Mouse (Mus musculus): ENCODE measurements around the gene Pik3cb.

The Pik3cb gene

DNA sequence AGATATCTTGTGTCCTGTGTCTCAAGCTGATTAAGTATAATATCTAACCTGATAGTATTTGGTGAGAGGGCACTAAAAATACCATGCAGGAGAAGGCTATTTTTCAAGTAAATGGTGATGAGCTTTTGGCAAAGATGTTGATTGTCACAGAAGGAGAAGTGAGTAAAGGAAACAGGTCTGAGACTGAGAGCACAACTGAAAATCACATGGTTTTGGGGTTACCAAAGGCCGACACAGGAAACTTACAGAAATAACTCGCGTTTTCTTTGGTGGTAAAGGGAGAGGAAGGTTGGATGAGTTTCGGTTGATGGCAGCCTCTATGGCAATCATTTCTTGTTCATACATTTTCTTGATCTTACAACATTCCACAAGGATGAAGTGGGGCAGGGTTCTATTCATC, 50.5 kb downstream of the Pik3cb start:
- DNase-seq (ENCODE audit: low read depth in 2 of 2, low spot score in 2 of 2): no peak

DNA sequence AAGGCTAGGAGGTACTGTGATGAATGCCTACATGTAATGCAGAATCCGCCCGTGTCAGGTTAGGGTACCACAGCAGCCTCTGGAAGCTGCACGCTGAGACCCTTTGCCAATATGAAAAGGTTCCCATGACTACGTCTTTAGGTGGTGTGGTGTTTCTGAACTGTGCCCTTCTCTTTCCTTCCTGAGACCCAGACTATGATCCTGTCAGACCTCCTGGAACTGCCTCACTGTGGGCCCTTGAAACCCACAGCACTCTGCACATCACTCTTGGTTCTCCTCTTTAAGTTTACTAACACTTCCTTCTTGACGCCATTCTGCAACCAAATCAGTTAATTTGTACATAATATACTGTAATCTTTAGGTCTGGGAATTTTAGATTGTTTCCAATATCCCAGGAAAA, 58.7 kb downstream of the Pik3cb start:
- DNase-seq (ENCODE audit: low read depth in 2 of 2, low spot score in 2 of 2): no peak

DNA sequence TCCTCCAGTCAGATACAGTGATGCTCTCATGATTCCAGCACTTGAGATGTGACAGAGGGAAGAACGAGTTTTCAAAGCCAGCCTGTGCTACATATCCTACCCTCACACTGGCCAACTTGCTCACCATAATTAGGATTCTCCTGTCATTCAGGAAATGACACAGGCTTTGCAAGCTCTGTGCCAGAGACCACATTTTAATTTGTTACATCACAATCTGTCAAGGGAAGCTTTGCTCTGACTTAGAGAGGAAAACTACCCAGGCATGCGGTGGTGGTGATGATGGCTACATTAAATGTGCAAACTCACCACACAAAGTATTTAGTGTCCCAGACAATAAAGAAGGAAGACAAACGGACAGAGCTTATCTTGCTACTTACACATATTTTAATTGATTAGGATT, 59.1 kb downstream of the Pik3cb start:
- no peak for DNase-seq (ENCODE audit: low read depth in 2 of 2, low spot score in 2 of 2)

DNA sequence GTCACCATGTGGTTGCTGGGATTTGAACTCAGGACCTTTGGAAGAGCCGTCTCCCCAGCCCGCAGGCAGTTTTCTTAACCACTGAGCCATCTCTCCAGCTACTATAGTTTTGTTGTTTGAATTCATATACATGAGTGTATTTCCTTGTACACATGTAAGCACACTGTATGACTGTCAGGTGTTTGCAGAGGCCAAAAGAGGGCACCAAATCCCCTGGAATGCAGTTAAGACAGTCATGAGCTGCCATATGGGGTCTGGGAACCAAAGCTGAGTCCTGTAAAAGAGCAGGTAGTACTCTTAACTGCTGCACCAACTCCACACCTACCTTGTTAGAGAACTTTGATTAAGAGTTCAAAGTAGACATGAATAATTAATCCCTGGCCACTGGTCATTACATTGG, 59.8 kb downstream of the Pik3cb start:
- DNase-seq (ENCODE audit: low read depth in 2 of 2, low spot score in 2 of 2): no peak

DNA sequence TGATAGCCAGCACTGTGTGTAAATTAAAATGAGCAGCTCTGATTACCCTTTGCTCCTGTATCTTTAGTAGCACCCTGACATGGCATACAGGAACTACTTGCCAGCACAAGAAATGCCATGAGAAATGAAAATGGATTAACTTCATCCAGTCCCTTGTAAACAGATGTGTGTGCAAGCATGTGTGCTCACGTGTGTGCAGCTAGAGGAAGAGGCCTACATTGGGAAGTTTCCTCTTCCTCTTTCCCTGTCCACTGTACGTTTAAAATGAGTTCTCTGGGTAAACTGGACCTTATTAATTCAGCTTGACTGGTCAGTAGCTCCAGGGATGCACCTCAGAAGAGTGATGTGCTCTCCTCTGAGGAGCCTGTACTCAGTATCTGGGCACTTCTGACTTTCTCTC, 66.0 kb downstream of the Pik3cb start:
- no peak for DNase-seq (ENCODE audit: low read depth in 2 of 2, low spot score in 2 of 2)

DNA sequence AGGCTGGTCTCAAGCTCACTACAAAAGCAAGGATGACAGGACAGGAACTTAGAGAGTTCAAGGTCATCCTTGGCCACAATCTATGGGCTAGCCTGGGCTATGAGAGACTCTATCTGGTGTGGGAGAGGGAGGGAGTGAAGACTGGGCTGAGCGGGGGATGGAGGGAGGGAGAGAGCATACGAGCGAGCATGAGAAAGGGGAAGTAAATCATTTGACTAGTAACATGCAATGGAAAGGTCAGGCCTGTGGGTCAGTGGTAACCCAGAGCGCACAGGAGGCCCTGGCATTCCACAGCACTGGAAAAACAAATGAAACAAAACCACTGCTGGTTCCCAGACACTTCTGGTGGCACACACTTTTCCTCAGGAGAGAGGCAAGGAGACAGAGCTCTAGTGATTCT, 67.9 kb downstream of the Pik3cb start:
- DNase-seq (ENCODE audit: low read depth in 2 of 2, low spot score in 2 of 2): no peak

DNA sequence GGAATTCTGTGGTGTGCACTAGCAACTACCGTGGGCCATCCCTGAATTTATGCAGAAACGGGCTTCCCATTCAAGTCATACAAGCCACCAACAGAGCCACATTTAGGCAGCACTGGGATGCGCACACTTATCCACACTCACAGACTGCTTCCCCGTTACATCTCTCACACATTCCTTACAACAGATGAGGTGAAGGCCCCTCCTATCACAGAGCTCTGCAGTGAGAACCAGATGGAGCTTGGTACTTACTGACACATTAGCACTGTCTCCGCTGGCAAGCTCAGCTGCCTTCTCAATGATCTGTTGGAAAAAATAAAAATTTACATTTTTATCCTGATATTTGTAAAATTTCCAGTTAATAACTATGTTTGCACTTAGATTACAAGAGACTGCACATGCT, 75.1 kb downstream of the Pik3cb start:
- no peak for DNase-seq (ENCODE audit: low read depth in 2 of 2, low spot score in 2 of 2)

DNA sequence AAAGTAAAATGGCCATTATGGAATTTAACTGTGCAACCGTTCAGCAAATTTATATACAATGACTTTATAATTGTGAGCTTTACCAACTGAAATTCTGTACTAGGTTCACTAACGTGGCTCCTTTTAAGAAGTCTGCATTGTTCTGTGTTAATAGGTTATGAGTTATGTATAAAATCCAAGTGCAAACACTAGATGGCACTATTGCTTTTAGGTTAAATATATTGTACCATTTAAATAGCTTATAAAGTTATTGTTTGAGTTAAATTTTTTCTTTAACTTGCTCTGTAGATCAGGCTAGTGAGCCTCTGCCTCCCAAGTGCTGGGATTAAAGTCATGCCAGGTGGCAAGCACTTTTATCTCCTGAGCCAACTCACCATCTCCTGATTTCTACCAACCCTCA, 76.2 kb downstream of the Pik3cb start:
- DNase-seq (ENCODE audit: low read depth in 2 of 2, low spot score in 2 of 2): peak in 1 of 2 experiments; percentile 3

DNA sequence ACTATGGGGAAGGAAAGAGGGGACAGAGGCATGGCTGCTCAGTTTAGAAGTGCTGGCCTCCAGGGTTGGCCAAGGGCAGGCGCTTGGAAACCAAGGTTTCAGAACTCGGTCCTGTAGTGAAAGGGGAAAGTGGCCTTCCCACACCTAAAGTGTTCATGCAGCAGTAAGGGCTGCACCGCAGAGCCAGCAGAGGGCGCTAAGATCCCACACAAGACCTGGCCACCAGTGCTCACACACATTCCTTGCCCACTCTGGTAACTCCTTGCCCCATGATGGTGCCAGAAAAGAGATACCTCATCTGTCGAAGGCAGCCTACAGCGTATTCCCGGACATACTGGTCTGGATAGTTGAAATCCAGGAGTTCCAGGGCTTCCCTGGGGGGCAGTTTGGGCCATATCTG, 77.9 kb downstream of the Pik3cb start:
- peak; percentile 42 to 58 for DNase-seq (ENCODE audit: low read depth in 2 of 2, low spot score in 2 of 2)

- DNase-seq (ENCODE audit: low read depth in 2 of 2, low spot score in 2 of 2): no peak
Measured at GRCm38 (mm10) chr9:99057751-99058150, 82.7 kb downstream of the Pik3cb start.

DNA sequence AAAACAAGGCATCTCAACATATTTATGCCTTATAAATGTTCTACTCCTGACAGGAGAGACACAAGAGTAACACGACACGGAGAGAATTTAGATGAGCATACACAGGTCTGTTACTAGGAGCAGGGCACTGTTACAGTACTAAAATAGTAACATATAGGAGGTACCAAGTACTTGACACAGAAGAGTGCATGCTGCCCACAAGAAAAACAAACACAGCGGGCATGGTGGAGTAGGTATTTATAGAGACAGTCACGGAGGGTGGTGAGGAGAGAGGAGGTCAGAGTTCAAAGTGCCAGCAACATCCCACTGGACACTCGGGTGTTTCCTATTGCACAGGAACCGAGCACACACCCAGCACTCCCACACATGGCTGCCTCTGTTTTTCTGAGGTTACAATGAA, 90.7 kb downstream of the Pik3cb start:
- DNase-seq (ENCODE audit: low read depth in 2 of 2, low spot score in 2 of 2): no peak

- DNase-seq (ENCODE audit: low read depth in 2 of 2, low spot score in 2 of 2): no peak
Measured at GRCm38 (mm10) chr9:99048724-99049250, 91.6 kb downstream of the Pik3cb start.

DNA sequence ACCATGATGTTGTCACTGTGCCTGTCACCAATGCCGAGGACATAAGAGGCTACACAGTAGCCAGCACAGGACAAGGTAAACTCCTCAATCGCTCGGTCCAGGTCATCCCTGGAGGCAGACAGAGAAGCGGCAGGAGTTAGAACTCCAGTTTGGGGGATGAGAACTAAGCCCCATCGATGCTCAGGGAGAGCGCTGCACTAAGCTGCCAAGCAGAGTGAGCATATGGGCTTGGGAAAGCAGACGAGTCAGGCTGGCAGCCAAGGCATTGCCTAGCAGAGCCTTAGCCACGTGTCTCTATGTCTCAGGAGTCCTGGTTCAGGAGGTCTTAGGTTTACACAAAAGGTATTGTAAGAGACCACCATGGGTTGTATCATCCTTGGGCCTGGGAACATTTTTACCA, 95.7 kb downstream of the Pik3cb start:
- DNase-seq (ENCODE audit: low read depth in 2 of 2, low spot score in 2 of 2): no peak

GRCm38 (mm10) chr9:99042641-99043040, 97.8 kb downstream of the Pik3cb start:
- no peak for DNase-seq (ENCODE audit: low read depth in 2 of 2, low spot score in 2 of 2)

DNA sequence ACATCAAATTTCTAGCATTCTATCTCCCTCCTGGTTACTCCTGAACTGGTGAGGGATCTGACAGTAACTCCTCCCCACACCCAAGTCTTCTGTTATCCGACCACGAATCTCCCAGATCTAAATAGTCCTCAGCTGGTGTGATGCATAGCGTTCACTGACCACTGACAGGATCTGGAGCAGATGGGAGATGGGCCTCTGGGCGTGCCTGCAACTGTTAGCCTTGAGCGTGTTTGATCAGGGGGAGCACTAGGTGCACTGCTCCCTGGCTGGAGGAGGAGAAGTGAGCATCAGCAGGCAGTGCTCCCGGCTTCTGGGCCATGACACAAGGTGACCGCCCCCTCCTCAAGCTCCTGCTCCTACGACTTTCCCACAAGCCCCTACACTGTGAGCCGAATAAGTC, 98.4 kb downstream of the Pik3cb start:
- DNase-seq (ENCODE audit: low read depth in 2 of 2, low spot score in 2 of 2): no peak

DNA sequence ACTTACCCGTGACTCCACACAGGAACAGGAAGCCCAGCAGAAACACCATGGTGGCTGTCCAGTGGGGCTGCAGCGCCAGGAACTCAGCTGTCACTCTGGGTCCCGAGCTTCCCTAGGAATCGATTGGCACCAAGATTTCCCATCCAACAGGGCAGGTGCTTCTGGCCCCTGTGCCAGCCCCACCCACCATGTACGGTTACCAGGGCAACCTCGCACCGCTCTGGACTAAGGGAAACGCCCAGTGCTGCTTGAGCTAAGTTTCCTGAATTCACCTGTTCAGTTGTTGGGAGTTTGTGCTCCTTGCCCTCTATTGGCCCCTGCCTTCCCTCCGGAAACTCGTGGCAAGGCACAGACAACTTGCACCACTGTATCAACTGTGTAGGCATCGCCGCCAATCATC, 104.8 kb downstream of the Pik3cb start, which contains the start of gene Gm1123:
Gene Gm1123 (minus strand): TSS at position 141 of the 400 bp plus-strand sequence.
- DNase-seq (ENCODE audit: low read depth in 2 of 2, low spot score in 2 of 2): no peak

GRCm38 (mm10) chr9:99034111-99034510, 106.3 kb downstream of the Pik3cb start:
- no peak for DNase-seq (ENCODE audit: low read depth in 2 of 2, low spot score in 2 of 2)

DNA sequence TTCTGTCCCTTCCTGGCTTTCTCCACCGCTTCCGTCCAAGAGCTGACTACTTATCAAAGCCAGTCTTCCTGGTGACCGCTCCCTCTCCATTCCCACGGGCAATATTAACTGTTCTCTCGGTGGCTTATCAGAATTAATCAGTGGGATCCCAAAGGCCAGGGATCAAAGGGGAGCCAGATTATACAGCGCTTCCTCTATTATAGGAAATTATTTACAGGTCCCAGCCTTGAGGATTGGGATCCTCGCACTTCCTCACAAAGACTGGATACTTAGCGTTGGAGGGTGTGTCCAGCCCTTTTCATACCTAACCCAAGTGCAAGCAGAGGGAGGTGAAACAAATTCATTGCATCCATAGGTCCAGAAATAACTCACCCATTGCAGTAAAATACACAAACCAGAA, 108.4 kb downstream of the Pik3cb start:
- no peak for DNase-seq (ENCODE audit: low read depth in 2 of 2, low spot score in 2 of 2)

DNA sequence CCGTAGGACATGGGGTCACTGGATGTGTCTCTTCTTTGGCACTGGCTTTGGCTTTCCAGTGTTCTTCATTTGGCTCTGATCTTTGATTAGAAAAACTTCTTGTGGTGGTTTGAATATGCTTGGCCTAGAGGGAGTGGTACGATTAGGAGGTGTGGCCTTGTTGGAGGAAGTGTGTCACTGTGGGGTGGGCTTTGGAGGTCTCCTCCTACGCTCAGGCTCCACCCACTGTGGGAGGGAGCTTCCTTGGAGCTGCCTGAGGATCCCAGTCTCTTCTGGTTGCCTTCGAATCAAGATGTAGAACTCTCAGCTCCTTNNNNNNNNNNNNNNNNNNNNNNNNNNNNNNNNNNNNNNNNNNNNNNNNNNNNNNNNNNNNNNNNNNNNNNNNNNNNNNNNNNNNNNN, 118.7 kb downstream of the Pik3cb start:
- no peak for DNase-seq (ENCODE audit: low read depth in 2 of 2, low spot score in 2 of 2)

GRCm38 (mm10) chr9:99021166-99021565, 119.3 kb downstream of the Pik3cb start:
- DNase-seq (ENCODE audit: low read depth in 2 of 2, low spot score in 2 of 2): no peak

- DNase-seq (ENCODE audit: low read depth in 2 of 2, low spot score in 2 of 2): no peak
Measured at GRCm38 (mm10) chr9:99017679-99018078, 122.7 kb downstream of the Pik3cb start.

GRCm38 (mm10) chr9:99016759-99017158, 123.7 kb downstream of the Pik3cb start:
- no peak for DNase-seq (ENCODE audit: low read depth in 2 of 2, low spot score in 2 of 2)

- DNase-seq (ENCODE audit: low read depth in 2 of 2, low spot score in 2 of 2): no peak
Measured at GRCm38 (mm10) chr9:99016301-99016700, 124.1 kb downstream of the Pik3cb start.

GRCm38 (mm10) chr9:99009898-99010199, 130.6 kb downstream of the Pik3cb start:
- DNase-seq (ENCODE audit: low read depth in 2 of 2, low spot score in 2 of 2): no peak
